Mouse (Mus musculus): ENCODE results near the gene Pcyt2. TPM values are rescaled to one million over a fixed set of nuclear protein-coding genes. Genes with fewer than 3 reads are reported as not detected.

Gene Pcyt2
- total and polyA plus RNA-seq, 3 experiments, result 86.7 to 87.3 TPM; not detected in 1

DNA sequence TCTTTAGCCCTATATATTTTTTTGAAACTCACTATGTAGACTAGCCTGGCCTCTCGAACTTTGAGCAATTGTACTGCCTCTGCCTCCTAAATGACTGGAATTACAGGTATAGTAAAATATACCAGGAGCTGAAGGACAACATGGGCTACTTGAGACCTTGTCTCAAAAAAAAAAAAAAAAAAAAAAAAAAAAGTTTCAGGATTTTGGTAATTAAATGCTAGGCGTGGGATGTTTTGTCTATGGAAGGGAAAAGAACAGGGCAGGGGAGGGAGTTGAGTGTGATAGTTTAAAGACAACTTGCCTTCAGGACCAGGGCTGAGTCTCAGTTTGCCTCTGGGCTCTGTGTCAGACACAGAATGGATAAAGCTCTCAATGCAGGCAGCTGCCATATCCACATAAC lies 42.7 kb downstream of the Pcyt2 start:
- Histone ChIP-seq H3K79me2 (ENCODE audit: control insufficient read depth, insufficient read depth, low read length, poor library complexity) (peaks cover 51% of the 10 kb centered on the region), H3K9me3 (replicated peaks; ENCODE audit: insufficient read depth, low read length) (no peaks in the 10 kb centered on the region), H3K9ac (ENCODE audit: control insufficient read depth, low read depth, low read length, poor library complexity, severe bottlenecking) (peak overlapping the region; percentile 92), H3K4me3 (ENCODE audit: control insufficient read depth in 1 of 2, insufficient read depth in 1 of 2, low read depth in 2 of 2, low read length in 2 of 2) (no peak overlapping the region; a peak in 1 of 4 replicates), H3K27me3 (ENCODE audit: control insufficient read depth in 1 of 2, insufficient read depth in 2 of 2, low read length in 2 of 2) (no peaks in the 10 kb centered on the region), H3K36me3 (ENCODE audit: control insufficient read depth in 1 of 2, insufficient read depth in 2 of 2, low read length in 2 of 2) (peaks cover 8 to 33% of the 10 kb centered on the region in 2 experiments), H3K27ac (ENCODE audit: control insufficient read depth, low read depth, low read length) (no peak overlapping the region; the same call in 1 of the 2 replicates), H3K4me1 (ENCODE audit: control insufficient read depth in 1 of 2, insufficient read depth in 2 of 2, low read length in 2 of 2) (peaks cover 8 to 22% of the 10 kb centered on the region in 2 experiments)
- DNase-seq (ENCODE audit: low read depth, low spot score), result no peak
- TF ChIP-seq ZMIZ1 (IDR thresholded peaks at IDR 0.05; ENCODE audit: low read depth, low read length) (no peak), KAT2A (conservative IDR thresholded peaks at IDR 0.05; ENCODE audit: low read depth, low read length) (no peak), TBP (IDR thresholded peaks at IDR 0.05; ENCODE audit: low read depth, low read length) (no peak), POLR2A (IDR thresholded peaks at IDR 0.05; ENCODE audit: control insufficient read depth in 1 of 2, insufficient read depth in 1 of 2, low read depth in 1 of 2, low read length in 2 of 2, poor library complexity in 1 of 2) (peak in 1 of 2 experiments; percentile 10; a peak in 1 of 4 replicates), GATA1 (IDR thresholded peaks at IDR 0.05; ENCODE audit: low read depth, low read length) (no peak), RAD21 (IDR thresholded peaks at IDR 0.05; ENCODE audit: low read depth, low read length) (no peak), GABPA (IDR thresholded peaks at IDR 0.05; ENCODE audit: low read depth, low read length) (no peak), ZNF384 (IDR thresholded peaks at IDR 0.05; ENCODE audit: low read depth, low read length) (peak; percentile 79), SIN3A (IDR thresholded peaks at IDR 0.05; ENCODE audit: low read length) (no peak), MYC (IDR thresholded peaks at IDR 0.05; ENCODE audit: low read depth, low read length) (no peak)

DNA sequence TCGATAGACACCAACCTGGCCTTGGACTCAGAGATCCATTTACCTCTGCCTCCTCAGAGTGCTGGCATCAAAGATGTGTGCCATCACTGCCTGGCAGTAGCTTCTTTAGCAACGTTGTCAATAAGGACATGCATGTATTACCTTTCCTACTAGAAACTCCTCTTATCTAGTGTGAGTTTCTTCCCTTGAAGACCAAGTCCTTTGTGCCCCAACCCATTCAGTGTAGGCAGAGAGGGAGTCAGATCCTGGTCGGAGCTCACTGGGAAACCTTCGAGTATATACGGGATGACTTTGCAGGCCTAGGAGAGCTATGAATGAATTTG lies 43.5 kb downstream of the Pcyt2 start:
- Histone ChIP-seq H3K4me3 (ENCODE audit: control insufficient read depth in 1 of 2, insufficient read depth in 1 of 2, low read depth in 2 of 2, low read length in 2 of 2) (peak overlapping the region; percentile 79 to 88), H3K79me2 (ENCODE audit: control insufficient read depth, insufficient read depth, low read length, poor library complexity) (peaks cover 43% of the 10 kb centered on the region), H3K36me3 (ENCODE audit: control insufficient read depth in 1 of 2, insufficient read depth in 2 of 2, low read length in 2 of 2) (peaks cover 6 to 28% of the 10 kb centered on the region in 2 experiments), H3K4me1 (ENCODE audit: control insufficient read depth in 1 of 2, insufficient read depth in 2 of 2, low read length in 2 of 2) (peaks cover 5 to 18% of the 10 kb centered on the region in 2 experiments), H3K27ac (ENCODE audit: control insufficient read depth, low read depth, low read length) (peak overlapping the region; percentile 15), H3K9ac (ENCODE audit: control insufficient read depth, low read depth, low read length, poor library complexity, severe bottlenecking) (peak overlapping the region; percentile 92), H3K27me3 (ENCODE audit: control insufficient read depth in 1 of 2, insufficient read depth in 2 of 2, low read length in 2 of 2) (no peaks in the 10 kb centered on the region), H3K9me3 (replicated peaks; ENCODE audit: insufficient read depth, low read length) (no peaks in the 10 kb centered on the region)
- peak; percentile 68 for DNase-seq (ENCODE audit: low read depth, low spot score)
- TF ChIP-seq EP300 (IDR thresholded peaks at IDR 0.05; ENCODE audit: low read depth in 1 of 2, low read length in 2 of 2) (0 out of 4 replicates have a peak, but pooled peaks of 1 of the 2 experiments have one; percentile 8), SMC3 (IDR thresholded peaks at IDR 0.05; ENCODE audit: low read depth, low read length) (no peak), SIN3A (IDR thresholded peaks at IDR 0.05; ENCODE audit: low read length) (no peak), E2F4 (IDR thresholded peaks at IDR 0.05; ENCODE audit: borderline replicate concordance, low read depth, low read length) (no peak), ZKSCAN1 (IDR thresholded peaks at IDR 0.05; ENCODE audit: low read depth, low read length) (no peak), CHD2 (IDR thresholded peaks at IDR 0.05; ENCODE audit: low read length) (no peak), ZC3H11A (IDR thresholded peaks at IDR 0.05; ENCODE audit: low read depth, low read length) (no peak), RCOR1 (IDR thresholded peaks at IDR 0.05; ENCODE audit: low read depth, low read length) (no peak), GABPA (IDR thresholded peaks at IDR 0.05; ENCODE audit: low read depth, low read length) (no peak), USF1 (IDR thresholded peaks at IDR 0.05; ENCODE audit: low read depth, low read length) (no peak), RAD21 (IDR thresholded peaks at IDR 0.05; ENCODE audit: low read depth, low read length) (no peak), ZNF384 (IDR thresholded peaks at IDR 0.05; ENCODE audit: low read depth, low read length) (no peak; the same call in 1 of the 2 replicates), MXI1 (IDR thresholded peaks at IDR 0.05; ENCODE audit: low read depth, low read length) (no peak), POLR2A (IDR thresholded peaks at IDR 0.05; ENCODE audit: control insufficient read depth in 1 of 2, insufficient read depth in 1 of 2, low read depth in 1 of 2, low read length in 2 of 2, poor library complexity in 1 of 2) (no peak), MEF2A (IDR thresholded peaks at IDR 0.05; ENCODE audit: extremely low read depth, insufficient replicate concordance, low read depth, low read length, poor library complexity, severe bottlenecking) (no peak), TBP (IDR thresholded peaks at IDR 0.05; ENCODE audit: low read depth, low read length) (0 out of 2 replicates have a peak, but pooled peaks have one; percentile 18), ETS1 (IDR thresholded peaks at IDR 0.05; ENCODE audit: low read depth, low read length) (no peak), NRF1 (IDR thresholded peaks at IDR 0.05; ENCODE audit: insufficient read depth, low read depth, low read length, poor library complexity, severe bottlenecking) (no peak), MAX (IDR thresholded peaks at IDR 0.05; ENCODE audit: low read length) (no peak), BHLHE40 (IDR thresholded peaks at IDR 0.05; ENCODE audit: borderline replicate concordance, low read depth, low read length) (no peak), KAT2A (conservative IDR thresholded peaks at IDR 0.05; ENCODE audit: low read depth, low read length) (no peak), POLR2AphosphoS2 (IDR thresholded peaks at IDR 0.05; ENCODE audit: low read length) (0 out of 2 replicates have a peak, but pooled peaks have one; percentile 5), POLR2AphosphoS5 (IDR thresholded peaks at IDR 0.05; ENCODE audit: borderline replicate concordance, low read depth, low read length) (no peak), GATA1 (IDR thresholded peaks at IDR 0.05; ENCODE audit: low read depth, low read length) (0 out of 2 replicates have a peak, but pooled peaks have one; percentile 10), ZMIZ1 (IDR thresholded peaks at IDR 0.05; ENCODE audit: low read depth, low read length) (no peak), HCFC1 (IDR thresholded peaks at IDR 0.05; ENCODE audit: low read depth, low read length) (no peak), NELFE (IDR thresholded peaks at IDR 0.05; ENCODE audit: low read depth, low read length) (no peak)

All from MEL (cell line).